Mouse (Mus musculus): ENCODE results near the gene Sh3bp2. TPM values are rescaled to one million over a fixed set of nuclear protein-coding genes. Genes with fewer than 3 reads are reported as not detected.
A peak's percentile ranks its signal among the peaks of the same experiment; 100 is the strongest.
"Not testable (repeated sequence)": the region's sequence is repeated elsewhere in the genome, so short reads cannot be mapped to it uniquely, and the experiment has no call there.

The Sh3bp2 gene
- total and polyA plus RNA-seq, 3 experiments = 2.7 to 4.4 (median 3.1) TPM

DNA sequence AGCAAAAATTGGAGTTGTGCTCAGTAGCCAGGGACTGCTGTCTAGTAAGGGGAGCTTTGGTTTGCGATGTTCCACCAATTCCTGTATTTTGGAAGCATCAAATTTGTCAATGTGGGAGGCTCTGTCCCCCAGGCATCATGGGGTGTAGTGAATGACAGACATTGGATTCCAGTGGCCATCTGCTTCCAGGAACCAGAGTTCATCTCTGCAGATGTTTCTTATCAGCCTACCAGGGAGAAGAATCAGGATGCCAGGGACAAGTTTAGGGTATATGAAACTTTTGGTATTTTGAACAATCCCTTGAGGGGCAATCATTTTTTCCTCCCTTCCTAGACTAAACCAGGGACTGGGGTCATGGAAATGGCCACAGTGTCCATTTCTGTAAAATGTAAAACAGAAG, 38.2 kb downstream of the Sh3bp2 start:
- Histone ChIP-seq H3K36me3 (ENCODE audit: control insufficient read depth, insufficient read depth, low read length) (no peaks in the 10 kb centered on the region), H3K79me2 (replicated peaks; ENCODE audit: control insufficient read depth, insufficient read depth, low read length) (no peaks in the 10 kb centered on the region), H3K27ac (no peak overlapping the region), H3K4me3 (no peak overlapping the region), H3K27me3 (ENCODE audit: control insufficient read depth, insufficient read depth, low read length) (no peaks in the 10 kb centered on the region), H3K9ac (ENCODE audit: low read depth, low read length) (no peak overlapping the region), H3K4me1 (ENCODE audit: control insufficient read depth, insufficient read depth, low read length) (peaks cover 8% of the 10 kb centered on the region)
- 93% methylated on average over 1 of the region's 1 CpGs for WGBS
- DNase-seq = no peak
- TF ChIP-seq EP300 (IDR thresholded peaks at IDR 0.05; ENCODE audit: insufficient read depth, low read depth, low read length) = no peak
- no peak for TF ChIP-seq POLR2A (IDR thresholded peaks at IDR 0.05; ENCODE audit: insufficient read depth, low read depth, low read length)
- TF ChIP-seq CTCF (IDR thresholded peaks at IDR 0.05) = no peak
- intact Hi-C loops (cut with DNase I) = no loop called here

DNA sequence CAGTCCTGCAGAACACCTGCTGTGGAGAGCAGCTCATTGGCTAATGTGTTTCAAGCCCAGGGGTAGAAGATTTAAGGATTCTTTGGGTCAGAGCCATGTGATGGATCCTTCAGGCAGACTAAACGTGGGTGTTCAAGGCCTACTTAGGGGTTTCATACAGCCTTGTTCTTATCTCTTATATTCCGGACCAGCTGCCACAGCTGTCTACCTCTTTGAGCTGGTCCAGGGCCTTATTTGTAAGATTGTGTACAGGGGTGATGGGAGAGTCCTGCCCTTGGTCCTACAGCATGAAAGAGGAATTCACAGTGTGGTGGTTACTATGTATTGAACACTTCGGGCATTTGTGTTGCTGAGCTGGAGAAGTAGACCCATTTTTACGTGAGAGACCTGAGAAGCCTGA, 38.7 kb downstream of the Sh3bp2 start:
- Histone ChIP-seq H3K4me1 (ENCODE audit: control insufficient read depth, insufficient read depth, low read length) (peaks cover 8% of the 10 kb centered on the region), H3K79me2 (replicated peaks; ENCODE audit: control insufficient read depth, insufficient read depth, low read length) (no peaks in the 10 kb centered on the region), H3K27me3 (ENCODE audit: control insufficient read depth, insufficient read depth, low read length) (no peaks in the 10 kb centered on the region), H3K9ac (ENCODE audit: low read depth, low read length) (no peak overlapping the region), H3K27ac (no peak overlapping the region; the same call in 1 of the 2 replicates), H3K4me3 (no peak overlapping the region), H3K36me3 (ENCODE audit: control insufficient read depth, insufficient read depth, low read length) (no peaks in the 10 kb centered on the region)
- no peak for TF ChIP-seq POLR2A (IDR thresholded peaks at IDR 0.05; ENCODE audit: insufficient read depth, low read depth, low read length)
- TF ChIP-seq CTCF (IDR thresholded peaks at IDR 0.05) = no peak
- no peak for TF ChIP-seq EP300 (IDR thresholded peaks at IDR 0.05; ENCODE audit: insufficient read depth, low read depth, low read length)
- intact Hi-C loops (cut with DNase I) = no loop called here
- WGBS = 82% methylated on average over 4 of the region's 4 CpGs
- no peak for DNase-seq

DNA sequence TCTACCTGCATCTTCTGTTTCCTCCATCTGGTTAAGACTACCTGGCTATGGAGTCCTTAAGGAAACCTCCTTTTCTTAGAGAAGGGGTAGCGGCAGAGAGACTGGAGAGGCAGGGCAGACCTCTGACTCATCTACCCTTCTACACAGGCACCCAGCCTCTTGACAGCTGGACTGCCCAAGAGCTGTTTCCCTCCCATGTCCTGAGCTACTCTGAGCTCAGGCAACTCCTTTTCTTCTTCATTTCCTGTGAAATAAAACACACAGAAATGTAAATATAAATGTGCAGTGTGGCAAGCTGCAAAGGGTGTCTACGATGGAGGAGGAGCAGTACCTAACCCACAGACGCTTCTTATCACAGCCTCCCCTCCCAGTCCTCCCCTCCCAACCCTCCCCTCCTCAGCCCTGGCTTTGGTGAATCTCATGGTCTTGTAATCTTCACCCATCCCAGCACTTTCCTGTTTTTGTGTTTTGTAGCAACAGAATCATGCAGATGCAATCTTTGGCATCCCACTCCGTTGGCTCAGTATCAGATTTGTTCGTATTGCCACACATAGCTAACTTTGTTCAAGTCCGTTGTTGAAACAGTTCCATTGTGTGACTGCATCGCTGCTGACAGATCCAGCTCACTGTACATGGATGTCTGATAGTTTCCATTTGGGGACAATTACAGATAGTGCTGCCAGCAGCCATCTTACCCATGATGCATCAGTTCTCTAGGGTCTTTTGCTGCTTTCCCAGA, 40.1 kb downstream of the Sh3bp2 start:
- Histone ChIP-seq H3K36me3 (ENCODE audit: control insufficient read depth, insufficient read depth, low read length) (no peaks in the 10 kb centered on the region), H3K27ac (peak overlapping the region; percentile 64), H3K4me3 (no peak overlapping the region), H3K9ac (ENCODE audit: low read depth, low read length) (no peak overlapping the region), H3K79me2 (replicated peaks; ENCODE audit: control insufficient read depth, insufficient read depth, low read length) (no peaks in the 10 kb centered on the region), H3K27me3 (ENCODE audit: control insufficient read depth, insufficient read depth, low read length) (no peaks in the 10 kb centered on the region), H3K4me1 (ENCODE audit: control insufficient read depth, insufficient read depth, low read length) (peaks cover 8% of the 10 kb centered on the region)
- WGBS = 13% methylated on average over 7 of the region's 7 CpGs
- intact Hi-C loops (cut with DNase I) = no loop called here
- peak; percentile 69 to 80 for DNase-seq
- TF ChIP-seq POLR2A (IDR thresholded peaks at IDR 0.05; ENCODE audit: insufficient read depth, low read depth, low read length) (peak; percentile 33; the same call in 1 of the 2 replicates), EP300 (IDR thresholded peaks at IDR 0.05; ENCODE audit: insufficient read depth, low read depth, low read length) (peak; percentile 25; the same call in 1 of the 2 replicates), CTCF (IDR thresholded peaks at IDR 0.05) (no peak)

DNA sequence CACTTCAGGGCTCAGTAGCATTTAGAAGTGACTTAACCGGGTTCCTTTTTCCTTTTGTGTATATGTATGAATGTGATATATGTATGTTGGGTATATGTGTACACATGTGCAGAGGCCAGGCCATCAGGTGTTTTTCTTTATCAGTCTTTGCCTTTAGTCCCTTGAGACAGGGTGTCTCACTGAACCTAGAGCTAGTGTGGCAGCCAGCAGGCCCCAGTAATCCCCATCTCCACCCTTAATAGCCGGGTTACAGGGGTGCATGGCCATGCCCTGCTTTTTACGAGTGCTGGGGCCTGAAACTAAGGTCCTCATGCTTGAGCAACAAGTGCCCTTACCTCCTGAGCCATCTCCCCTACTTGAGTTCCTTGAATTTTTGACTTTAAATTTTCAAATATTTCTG, 45.9 kb downstream of the Sh3bp2 start:
- Histone ChIP-seq H3K4me3 (no peak overlapping the region), H3K9ac (ENCODE audit: low read depth, low read length) (no peak overlapping the region), H3K79me2 (replicated peaks; ENCODE audit: control insufficient read depth, insufficient read depth, low read length) (peaks cover 3% of the 10 kb centered on the region; the same call in 1 of the 2 replicates), H3K36me3 (ENCODE audit: control insufficient read depth, insufficient read depth, low read length) (peaks cover 6% of the 10 kb centered on the region), H3K27ac (no peak overlapping the region), H3K4me1 (ENCODE audit: control insufficient read depth, insufficient read depth, low read length) (peaks cover 3% of the 10 kb centered on the region), H3K27me3 (ENCODE audit: control insufficient read depth, insufficient read depth, low read length) (no peaks in the 10 kb centered on the region)
- WGBS = 86% methylated on average over 3 of the region's 3 CpGs
- TF ChIP-seq POLR2A (IDR thresholded peaks at IDR 0.05; ENCODE audit: insufficient read depth, low read depth, low read length) (no peak), EP300 (IDR thresholded peaks at IDR 0.05; ENCODE audit: insufficient read depth, low read depth, low read length) (no peak), CTCF (IDR thresholded peaks at IDR 0.05) (no peak)
- no peak for DNase-seq
- intact Hi-C loops (cut with DNase I) = loop anchor here (2.0 kb wide), 1 partner anchor 55 kb away; no protein-coding TSS in a partner anchor

DNA sequence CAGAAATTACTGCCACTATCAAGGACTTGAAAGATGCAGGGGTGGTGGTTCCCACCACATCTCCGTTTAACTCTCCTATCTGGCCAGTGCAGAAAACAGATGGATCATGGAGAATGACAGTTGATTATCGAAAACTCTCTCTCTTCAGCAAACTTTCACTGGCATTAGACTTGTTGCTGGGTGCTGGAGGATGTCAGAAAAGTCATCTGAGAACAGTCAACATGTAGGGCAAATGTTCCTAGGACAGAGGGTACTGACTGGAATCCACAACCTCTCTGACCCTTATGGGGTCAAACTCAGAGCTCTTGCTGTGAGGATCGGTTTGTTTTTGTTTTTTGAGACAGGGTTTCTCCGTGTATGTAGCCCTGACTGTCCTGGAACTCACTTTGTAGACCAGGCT, 46.9 kb downstream of the Sh3bp2 start:
- H3K4me1 ChIP-seq (ENCODE audit: control insufficient read depth, insufficient read depth, low read length); H3K79me2 ChIP-seq (replicated peaks; ENCODE audit: control insufficient read depth, insufficient read depth, low read length); H3K36me3 ChIP-seq (ENCODE audit: control insufficient read depth, insufficient read depth, low read length); DNase-seq; intact Hi-C loops (cut with DNase I); H3K27me3 ChIP-seq (ENCODE audit: control insufficient read depth, insufficient read depth, low read length): not testable (repeated sequence)
- Histone ChIP-seq H3K9ac (ENCODE audit: low read depth, low read length) (peak overlapping the region; percentile 80; the same call in 1 of the 2 replicates), H3K27ac (peak overlapping the region; percentile 97), H3K4me3 (peak overlapping the region; percentile 84; the same call in 1 of the 2 replicates)
- 44% methylated on average over 4 of the region's 4 CpGs for WGBS
